In genomic region chr19:10813039-10813438, GRCm38 (mm10) we compare ENCODE assay signal across 30 mouse cellular contexts. TPM values are rescaled to one million over a fixed set of nuclear protein-coding genes. Genes with fewer than 3 reads are reported as not detected.
"Had no signal": no experiment of that assay in that cellular context is flagged by ENCODE, and none has a peak within 500 bp of the region (broad histone marks: within the 10 kb centered on the region; RNA-seq: fewer than 3 reads in every experiment).

No protein-coding gene starts in this region.

- H3K9me3 ChIP-seq: heart, embryonic 12.5 days; hindbrain, embryonic 10.5 days; hindbrain, embryonic 12.5 days; intestine, embryonic 15.5 days; limb, embryonic 10.5 days; limb, embryonic 12.5 days; liver, embryonic 13.5 days had no signal

- DNase-seq: gastrocnemius, postnatal 14 days; gastrocnemius, postnatal 36 days; heart, adult 11 months; heart, adult 2 months; heart, postnatal 14 days; heart, postnatal 36 days; kidney, adult 18-20 months; kidney, adult 8-10 months; kidney, postnatal 10 days; kidney, postnatal 25 days; kidney, postnatal 4 days; liver; liver, embryonic 13.5 days had no signal

- H3K36me3 ChIP-seq: heart, embryonic 12.5 days; hindbrain, embryonic 10.5 days; hindbrain, embryonic 12.5 days; intestine, embryonic 15.5 days; limb, embryonic 10.5 days; limb, embryonic 12.5 days; liver, embryonic 13.5 days had no signal

- ATAC-seq: hindbrain, embryonic 16.5 days; intestine, embryonic 15.5 days; intestine, postnatal 0 days had no signal

- H3K4me1 ChIP-seq: intestine, embryonic 15.5 days; limb, embryonic 12.5 days; liver, embryonic 13.5 days had no signal

- H3K27ac ChIP-seq: heart, adult 2 months; hindbrain, embryonic 10.5 days; hindbrain, embryonic 12.5 days; hindbrain, embryonic 14.5 days; intestine, embryonic 15.5 days; layer of hippocampus, adult 2 months; left cerebral cortex, adult 2 months; limb, embryonic 10.5 days; limb, embryonic 12.5 days; liver, embryonic 13.5 days had no signal

- H3K27me3 ChIP-seq: heart, embryonic 12.5 days; hindbrain, embryonic 12.5 days; intestine, embryonic 15.5 days; limb, embryonic 12.5 days; liver, embryonic 13.5 days had no signal

- H3K4me3 ChIP-seq: heart, adult 2 months; heart, embryonic 12.5 days; hindbrain, embryonic 10.5 days; hindbrain, embryonic 12.5 days; intestine, embryonic 15.5 days; layer of hippocampus, adult 2 months; left cerebral cortex, adult 2 months; limb, embryonic 10.5 days; limb, embryonic 12.5 days; liver, embryonic 13.5 days had no signal

RNA-seq across cellular contexts. Expression of gene Cd6, which starts 16.8 kb away (rescaled TPM):
- total RNA-seq: gastrocnemius, adult 18-20 months; gastrocnemius, adult 8-10 months; gastrocnemius, postnatal 14 days; layer of hippocampus, postnatal 10 days had no signal
- polyA plus RNA-seq: heart, embryonic 12.5 days; heart, embryonic 14.5 days; hindbrain, embryonic 10.5 days; hindbrain, embryonic 12.5 days; hindbrain, embryonic 14.5 days; hindbrain, embryonic 16.5 days; kidney, embryonic 16.5 days; limb, embryonic 10.5 days; limb, embryonic 12.5 days; liver, embryonic 11.5 days had no signal
